Mouse (Mus musculus): ENCODE results near the gene Gm27179.
"Not testable (repeated sequence)": the region's sequence is repeated elsewhere in the genome, so short reads cannot be mapped to it uniquely, and the experiment has no call there.

The Gm27179 gene

GRCm38 (mm10) chr14:69512449-69512848 is at the start of gene Gm27179:
Gm27179 (minus strand) TSS chr14:69512549.
- not testable (repeated sequence) for DNase-seq

DNA sequence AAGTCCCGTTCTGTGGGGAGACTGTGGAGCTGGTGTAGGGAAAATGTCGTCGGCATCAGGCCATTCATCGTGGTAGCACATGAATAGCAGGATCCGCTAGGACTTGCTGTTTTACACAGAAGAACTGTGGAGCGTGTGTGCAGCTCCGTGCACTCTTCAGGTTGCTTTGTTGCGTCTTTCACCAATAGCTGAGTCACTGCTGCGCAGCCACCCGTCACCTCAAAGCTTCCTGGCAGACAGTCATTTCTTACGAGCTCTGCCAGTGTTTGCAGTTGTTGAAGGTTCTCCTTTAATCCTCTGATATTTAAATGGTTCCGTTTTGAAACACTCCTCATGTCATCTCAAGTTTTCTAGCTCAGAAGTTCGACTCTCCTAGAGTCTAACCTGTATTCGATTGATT is 45.2 kb upstream of the Gm27179 start:
- DNase-seq: not testable (repeated sequence)

DNA sequence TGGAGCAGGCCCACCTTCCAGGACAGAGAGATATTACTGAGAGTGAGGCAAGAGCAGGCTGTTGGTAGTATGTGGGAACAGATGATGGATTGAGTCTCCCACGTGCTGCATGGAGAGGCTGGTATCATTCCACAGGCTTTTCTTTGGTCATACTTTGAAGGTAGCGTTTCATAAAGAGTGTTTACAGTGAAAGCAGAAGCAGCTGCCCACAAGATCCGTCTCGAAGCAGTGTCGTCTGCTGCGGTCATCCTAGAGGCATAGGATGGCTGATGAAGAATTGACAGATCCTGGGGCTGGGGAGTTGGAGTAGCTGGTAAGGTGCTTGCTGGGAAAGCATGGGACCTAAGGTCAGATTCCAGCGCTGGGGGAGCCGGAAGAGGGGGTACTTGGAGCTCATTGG is 44.5 kb upstream of the Gm27179 start:
- not testable (repeated sequence) for DNase-seq

- DNase-seq: not testable (repeated sequence)
Observed at GRCm38 (mm10) chr14:69555110-69555831, 42.9 kb upstream of the Gm27179 start, which contains the start of gene Entpd4b. Entpd4b (plus strand) TSS chr14:69555424.

DNA sequence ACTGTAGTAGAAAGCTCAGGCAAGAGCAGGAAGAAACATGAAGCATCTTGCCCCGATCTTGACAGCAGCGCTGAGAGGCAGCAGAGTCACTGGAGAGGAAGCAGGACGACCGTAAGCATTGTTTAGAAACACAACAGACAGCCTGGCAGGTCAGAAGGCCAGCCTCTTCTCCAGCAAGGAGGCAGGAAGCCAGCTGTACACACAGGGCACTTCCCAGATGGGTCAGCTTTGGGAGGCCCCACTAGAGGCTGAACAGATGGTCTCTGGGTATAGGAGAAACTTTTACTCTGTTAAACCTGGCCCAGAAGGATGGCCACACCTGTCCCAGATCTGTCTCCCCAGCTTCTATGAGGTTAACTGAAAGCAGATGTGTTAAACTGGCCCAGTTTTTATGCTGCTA is 35.0 kb upstream of the Gm27179 start:
- DNase-seq: not testable (repeated sequence)

DNA sequence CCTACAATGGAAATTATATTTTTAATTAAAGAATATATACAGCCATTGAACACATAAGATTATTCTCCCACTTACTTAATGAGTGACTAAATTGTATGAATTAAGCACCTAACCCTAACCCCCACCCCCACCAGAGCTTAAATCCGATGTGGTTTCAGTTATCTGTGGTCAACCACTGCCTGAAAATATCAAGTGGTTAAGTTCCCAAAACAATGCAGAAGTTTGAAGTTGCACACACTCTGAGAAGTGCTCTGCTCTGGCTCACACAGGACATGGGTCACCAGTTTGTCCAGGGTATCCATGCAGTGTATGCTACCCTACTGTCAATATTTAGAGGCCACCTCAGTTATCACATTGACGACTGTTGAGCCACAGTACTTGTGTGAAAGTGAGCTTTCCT is 32.7 kb upstream of the Gm27179 start:
- DNase-seq: not testable (repeated sequence)

- DNase-seq: not testable (repeated sequence)
Observed at GRCm38 (mm10) chr14:69544033-69544432, 31.7 kb upstream of the Gm27179 start.

GRCm38 (mm10) chr14:69542695-69543094 is 30.3 kb upstream of the Gm27179 start:
- not testable (repeated sequence) for DNase-seq

GRCm38 (mm10) chr14:69540113-69540512 is 27.8 kb upstream of the Gm27179 start:
- not testable (repeated sequence) for DNase-seq

DNA sequence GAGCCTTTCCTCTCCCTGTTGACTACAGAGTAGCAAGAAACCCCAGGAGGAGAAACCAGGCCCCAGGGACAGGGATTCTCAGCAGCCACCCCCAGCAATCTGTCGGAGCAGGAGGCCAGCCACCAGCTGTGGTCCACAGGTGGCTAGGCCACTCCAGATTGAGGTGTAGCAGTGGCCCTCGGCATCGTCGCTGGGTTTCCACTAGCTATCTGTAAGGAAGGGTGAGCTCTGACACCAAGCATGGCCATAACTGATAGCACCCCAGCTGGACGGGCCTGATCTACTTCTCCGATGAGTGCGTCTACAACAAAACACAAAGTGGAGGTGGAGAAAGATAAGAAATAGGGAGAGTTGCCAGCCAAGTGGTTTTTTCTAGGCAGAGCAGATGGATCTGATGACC is 24.2 kb upstream of the Gm27179 start:
- DNase-seq: not testable (repeated sequence)

- not testable (repeated sequence) for DNase-seq
Observed at GRCm38 (mm10) chr14:69526202-69526601, 13.9 kb upstream of the Gm27179 start.

- DNase-seq: not testable (repeated sequence)
Observed at GRCm38 (mm10) chr14:69523001-69523400, 10.7 kb upstream of the Gm27179 start.

- DNase-seq: not testable (repeated sequence)
Observed at GRCm38 (mm10) chr14:69520810-69521209, 8.5 kb upstream of the Gm27179 start.

- DNase-seq: not testable (repeated sequence)
Observed at GRCm38 (mm10) chr14:69507000-69507399, 5.3 kb downstream of the Gm27179 start.

DNA sequence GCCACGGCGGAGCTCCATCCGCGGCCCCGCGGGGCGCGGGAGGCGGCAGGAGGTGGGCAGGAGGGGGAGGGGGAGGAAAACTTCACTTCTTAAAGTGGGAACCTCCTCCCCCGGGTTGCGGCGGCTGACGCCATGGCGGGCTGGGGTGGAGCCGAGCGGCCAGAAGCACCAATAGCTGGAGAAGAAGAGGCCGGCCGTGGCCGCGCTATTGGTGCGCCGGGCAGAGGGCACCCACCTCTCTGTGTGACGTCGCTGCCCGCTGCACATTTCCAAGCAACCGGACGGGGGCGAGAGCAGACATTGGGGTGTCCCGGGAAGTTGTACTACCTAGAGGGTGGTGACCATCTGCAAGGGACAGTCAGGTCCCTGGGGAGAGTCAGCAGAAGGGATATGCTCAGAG is 9.2 kb downstream of the Gm27179 start, which contains the start of gene Gm16867:
Gm16867 (minus strand) TSS at position 189 of the 400 bp plus-strand sequence.
- DNase-seq: not testable (repeated sequence)

DNA sequence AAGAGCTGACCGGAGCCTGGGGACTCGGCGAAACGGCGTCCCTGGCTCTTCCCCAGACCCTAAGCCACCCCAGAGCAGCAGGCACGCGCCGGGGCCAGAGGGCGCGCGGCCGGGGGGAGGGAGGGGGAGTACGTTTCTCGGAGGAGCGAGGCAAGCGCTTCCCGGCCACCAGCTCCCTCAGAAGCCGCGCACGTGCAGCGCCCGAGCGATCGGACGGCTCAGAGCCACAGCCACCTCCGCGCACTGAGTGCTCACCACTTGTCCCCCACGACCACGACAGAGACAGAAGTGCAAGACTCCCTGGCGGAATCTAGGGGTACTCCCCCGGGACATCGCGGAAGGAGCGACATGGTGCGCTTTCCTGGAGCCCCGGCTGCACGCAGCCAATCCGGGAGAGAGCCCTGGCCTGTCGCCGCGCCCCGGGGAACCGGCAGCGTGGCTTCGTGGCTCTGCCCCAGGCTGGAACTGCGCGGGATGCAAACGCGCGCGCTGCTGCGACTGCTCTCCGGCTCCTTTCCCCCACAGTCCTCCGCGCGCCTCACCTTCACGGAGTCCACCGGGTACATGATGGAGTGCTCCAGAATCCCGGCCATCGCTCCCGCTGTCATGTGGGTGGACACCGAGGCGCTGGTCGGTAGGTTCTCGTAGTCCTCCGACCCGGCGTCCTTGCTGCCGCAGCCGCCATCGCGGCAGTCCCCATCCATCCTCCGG is 9.8 kb downstream of the Gm27179 start:
- not testable (repeated sequence) for DNase-seq

- not testable (repeated sequence) for DNase-seq
Observed at GRCm38 (mm10) chr14:69496259-69496658, 16.1 kb downstream of the Gm27179 start.

DNA sequence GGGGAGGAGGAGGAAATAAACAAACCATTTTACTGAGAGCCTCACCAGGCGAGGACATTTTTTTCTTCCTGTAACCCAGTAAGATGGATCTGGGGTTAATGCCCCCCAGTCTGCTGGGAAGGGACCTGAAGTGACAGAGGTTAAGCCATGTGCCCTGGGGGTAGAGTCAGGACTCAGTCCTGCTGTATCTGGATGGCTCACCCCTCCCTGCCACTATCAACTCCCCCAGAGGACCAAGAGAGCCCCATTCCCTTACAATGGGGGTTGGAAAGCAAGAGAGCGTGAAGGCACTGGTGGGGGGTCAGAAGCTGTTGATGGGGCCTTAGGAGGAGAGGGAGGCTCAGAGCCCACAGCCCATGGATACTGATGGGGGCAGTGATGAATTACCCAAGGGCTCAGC is 17.4 kb downstream of the Gm27179 start:
- not testable (repeated sequence) for DNase-seq

- DNase-seq: not testable (repeated sequence)
Observed at GRCm38 (mm10) chr14:69494522-69494921, 17.8 kb downstream of the Gm27179 start.

DNA sequence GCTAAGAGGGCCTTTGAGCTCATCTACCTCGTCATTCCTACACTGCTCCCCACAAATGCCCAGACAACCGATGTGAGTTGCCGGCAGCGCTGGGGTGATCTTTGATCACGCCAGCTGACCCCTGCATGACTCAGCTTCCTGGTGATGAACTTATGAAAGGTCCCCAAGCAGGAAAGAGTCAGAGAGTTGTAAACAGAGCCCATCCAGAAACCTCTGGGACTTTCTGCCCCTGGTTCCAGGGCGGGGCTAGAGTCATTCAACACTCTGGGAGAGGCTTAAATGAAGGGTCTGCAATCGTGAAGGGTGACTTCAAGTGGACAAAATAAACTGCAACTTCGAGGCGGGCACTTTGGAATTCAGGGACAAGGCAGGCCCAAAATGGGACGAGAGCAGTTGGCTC is 24.3 kb downstream of the Gm27179 start:
- not testable (repeated sequence) for DNase-seq

DNA sequence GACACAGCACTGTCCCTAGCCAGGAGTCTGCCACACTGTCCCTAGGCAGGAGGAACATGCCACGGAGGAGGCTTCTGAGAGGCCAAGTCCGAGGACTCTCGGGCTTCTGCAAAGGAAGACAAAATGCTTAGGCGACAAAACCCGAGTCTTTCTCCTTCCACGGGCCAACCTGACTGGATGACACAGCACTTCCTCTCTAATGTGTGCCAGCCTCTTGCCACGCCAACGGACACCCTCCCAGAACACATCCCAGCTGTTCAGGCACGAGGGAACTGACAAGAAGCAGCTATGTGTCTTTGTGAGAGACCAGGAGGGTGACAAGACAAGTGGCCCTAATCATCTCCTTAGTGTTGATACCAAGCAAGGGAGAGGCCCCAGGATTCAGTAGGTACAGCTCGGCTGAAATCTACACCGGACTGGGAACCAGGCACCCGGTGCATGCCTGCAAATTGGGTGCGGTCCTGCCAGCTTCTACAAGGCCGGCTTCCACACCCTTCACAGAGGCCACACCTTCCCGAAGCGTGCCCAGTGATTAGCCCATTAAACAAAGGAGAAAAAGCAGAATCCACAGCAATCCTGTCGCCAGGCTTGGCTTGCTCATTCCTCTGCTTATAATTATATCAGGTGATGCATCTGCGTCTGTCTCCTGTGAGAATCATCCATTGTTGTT is 26.7 kb downstream of the Gm27179 start:
- DNase-seq: not testable (repeated sequence)

GRCm38 (mm10) chr14:69473941-69474646 is 38.3 kb downstream of the Gm27179 start:
- not testable (repeated sequence) for DNase-seq

- not testable (repeated sequence) for DNase-seq
Observed at GRCm38 (mm10) chr14:69473322-69473721, 39.0 kb downstream of the Gm27179 start.
